Mouse (Mus musculus) adrenal gland (tissue): ENCODE results near the gene a.
"Not testable (repeated sequence)": the region's sequence is repeated elsewhere in the genome, so short reads cannot be mapped to it uniquely, and the experiment has no call there.

Experiments used
- intact Hi-C: fragments of 180-260 bp; cut with DNase I; formaldehyde crosslinking; loops from one replicate; pipeline ENCODE4 v1.15.1; 2025

Gene a

DNA sequence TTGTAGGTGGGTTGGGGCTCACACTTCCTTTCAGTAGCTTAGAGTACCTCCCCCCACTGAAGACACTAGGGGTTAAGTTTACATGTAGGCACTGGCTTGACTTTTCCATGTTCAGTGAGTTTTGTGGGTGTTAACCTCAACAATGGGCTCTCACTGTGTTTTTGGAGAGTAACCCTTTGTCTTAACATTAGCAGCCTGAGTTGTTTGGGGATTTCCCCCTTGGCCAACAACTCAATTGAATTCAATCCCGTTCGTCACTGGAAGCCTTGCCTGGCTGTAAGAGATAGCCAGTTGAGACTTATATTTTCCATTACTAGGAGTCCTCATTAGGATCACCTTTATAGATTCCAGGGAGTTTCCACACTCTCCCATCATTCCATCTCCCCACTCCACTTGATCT is 45.3 kb downstream of the a start:
- intact Hi-C loops = no loop called here

DNA sequence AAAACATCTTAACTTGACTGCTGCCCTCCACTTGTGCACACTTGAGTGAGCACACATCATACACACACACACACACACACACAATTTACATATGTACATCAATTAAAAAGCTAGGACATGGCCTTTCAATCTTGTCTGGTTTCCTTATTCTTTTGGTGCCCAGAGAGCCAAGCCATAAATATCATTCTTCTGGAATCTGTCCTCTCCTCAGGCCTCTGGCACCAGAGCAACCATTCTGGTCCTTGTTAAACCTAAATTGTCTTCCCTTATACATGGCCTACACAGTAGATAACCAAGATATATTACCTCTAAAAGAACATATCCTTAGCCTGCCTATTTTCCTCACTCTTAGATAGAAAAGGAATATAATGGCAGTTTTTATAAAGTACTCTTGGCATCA is 56.9 kb downstream of the a start:
- intact Hi-C loops = no loop called here

DNA sequence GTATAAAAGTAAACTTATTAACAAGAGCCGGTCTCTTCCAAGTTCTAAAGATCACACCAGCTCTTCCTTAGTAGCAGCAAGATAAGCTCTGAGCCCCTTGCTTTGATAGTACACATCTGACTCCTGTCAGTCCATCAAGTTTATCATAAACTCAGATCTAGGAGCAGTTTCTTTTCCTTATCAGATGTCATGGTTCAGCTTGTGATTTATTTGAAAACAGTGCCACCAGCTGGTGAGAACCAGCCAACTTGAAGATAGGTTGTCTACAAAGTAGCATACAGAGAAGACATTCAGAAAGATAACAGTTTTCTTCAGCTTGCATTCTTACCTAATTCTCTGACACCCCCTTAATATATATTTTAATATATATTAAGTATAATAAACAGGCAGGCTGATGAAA is 64.2 kb downstream of the a start:
- intact Hi-C loops = loop anchor here (2.0 to 5.0 kb wide), 2 partner anchors 58 to 153 kb away; no protein-coding TSS in a partner anchor

DNA sequence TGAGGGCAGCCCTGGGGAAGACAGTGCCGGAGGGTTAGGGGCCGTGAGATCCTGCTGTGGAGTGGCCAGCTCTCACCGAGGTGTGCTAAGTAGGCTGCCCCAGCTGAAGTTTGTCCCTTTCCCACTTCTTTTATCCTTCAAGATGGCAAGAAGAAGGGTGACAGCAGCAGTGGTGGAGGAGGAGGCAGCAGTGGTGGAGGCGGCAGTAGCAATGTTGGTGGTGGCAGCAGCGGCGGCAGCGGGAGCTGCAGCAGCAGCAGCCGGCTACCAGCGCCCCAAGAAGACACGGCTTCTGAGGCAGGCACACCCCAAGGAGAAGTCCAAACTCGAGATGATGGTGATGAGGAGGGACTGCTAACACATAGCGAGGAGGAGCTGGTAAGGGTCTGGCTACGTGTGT is 72.5 kb downstream of the a start:
- intact Hi-C loops = no loop called here

DNA sequence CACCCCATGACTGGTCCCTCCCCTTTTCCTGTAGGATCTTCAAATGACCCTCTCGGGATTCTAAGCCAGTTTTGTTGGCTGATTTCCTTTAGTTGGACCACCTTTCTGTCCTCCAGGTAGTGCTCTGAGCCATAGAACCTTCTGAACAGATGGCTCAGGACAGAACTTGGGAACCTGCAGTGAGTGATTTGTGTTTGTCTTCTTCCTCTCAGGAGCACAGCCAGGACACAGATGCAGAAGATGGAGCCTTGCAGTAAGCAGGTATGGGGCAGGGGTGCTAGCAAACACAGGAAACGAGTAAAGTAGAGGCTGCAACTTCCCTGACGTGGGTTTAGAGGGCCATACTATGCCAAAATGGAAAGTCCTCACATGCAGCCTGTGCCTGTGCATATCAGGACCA is 74.5 kb downstream of the a start:
- intact Hi-C loops = no loop called here

DNA sequence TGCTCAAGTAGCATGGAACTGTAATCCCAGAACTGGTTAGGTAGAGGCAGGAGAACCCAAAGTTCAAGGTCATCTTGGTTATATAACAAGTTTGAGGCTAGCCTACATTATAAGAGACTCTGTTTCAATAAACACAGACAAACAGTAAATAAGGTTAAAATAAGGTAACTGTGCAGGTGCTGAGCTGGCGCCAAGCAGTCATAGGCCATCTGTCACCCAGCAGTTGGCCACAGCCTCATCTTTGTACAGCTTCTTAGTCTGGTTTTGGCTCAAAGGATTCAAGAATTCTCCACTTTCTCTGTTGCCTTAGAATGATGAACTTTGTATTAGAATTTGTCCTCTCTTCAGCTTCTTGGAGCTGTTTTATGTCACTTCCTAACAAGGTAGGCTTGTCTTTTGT is 76.9 kb downstream of the a start:
- intact Hi-C loops = no loop called here

DNA sequence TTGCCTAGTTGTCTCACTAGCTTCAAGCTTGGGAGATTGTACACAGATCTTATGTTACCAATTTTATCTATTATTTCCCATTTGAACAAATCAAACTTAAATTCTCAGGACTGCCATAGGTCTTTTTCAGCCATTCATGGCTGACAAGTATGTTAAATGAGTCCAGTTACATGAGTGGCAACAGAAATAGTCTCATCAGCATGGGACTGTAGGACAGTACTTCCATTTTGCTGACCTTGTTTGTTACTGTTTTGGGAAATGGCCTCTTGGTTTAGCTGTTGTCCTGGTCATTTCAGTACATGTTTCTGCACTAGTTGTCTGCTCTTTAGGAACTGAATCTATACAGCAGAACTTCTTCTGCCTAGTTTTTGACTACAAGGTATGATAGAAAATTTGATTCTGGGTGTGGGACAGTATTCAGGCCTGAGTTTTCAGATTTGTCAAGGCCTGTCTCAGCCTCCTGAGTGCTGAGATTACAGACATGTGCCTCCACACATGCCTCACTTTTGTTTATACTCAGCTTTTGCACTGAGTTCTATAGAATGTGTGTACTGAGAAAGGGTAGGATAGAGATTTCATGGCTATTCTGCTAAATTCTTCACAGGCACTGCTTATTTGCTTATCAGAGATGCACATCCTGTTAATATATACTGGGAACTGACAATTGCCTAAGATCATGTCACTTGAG is 78.9 kb downstream of the a start:
- intact Hi-C loops = no loop called here

DNA sequence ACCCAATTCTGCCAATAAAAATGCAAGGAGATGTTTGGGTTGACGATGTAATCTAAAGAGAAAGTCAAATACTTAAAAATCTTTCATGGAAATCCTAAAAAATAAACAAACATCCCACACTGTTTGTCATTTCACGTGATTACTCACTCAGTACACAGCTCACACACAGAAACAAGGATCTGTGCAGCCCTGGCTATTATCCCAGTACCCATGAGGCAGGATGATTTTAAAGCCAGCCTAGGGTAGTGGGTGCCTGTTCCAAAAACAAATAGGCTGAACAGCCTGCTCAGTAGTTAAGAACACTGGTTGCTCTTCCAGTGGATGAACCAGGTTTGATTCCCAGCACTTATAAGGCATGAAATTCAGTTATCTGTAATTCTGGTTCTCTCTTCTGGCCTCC is 85.4 kb downstream of the a start:
- intact Hi-C loops = no loop called here

DNA sequence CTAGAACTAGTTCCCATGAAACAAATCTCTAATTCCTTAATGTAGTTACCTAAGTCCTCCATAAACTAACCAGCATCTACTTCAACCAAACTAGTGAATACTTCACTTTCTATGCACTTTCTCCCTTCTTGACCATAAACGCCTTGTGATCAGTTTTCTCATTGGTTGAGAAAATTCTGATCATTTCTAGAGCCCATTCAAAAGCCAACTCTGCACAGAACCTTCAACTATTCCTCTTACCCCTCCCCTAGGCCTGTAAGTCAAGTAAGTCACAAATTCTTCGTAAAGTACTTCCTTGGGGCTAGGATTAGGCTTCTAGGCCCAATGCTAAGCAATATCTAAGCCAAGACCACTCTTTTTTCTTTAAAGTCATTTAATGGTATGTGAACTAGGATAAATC is 100.4 kb downstream of the a start:
- intact Hi-C loops = no loop called here

DNA sequence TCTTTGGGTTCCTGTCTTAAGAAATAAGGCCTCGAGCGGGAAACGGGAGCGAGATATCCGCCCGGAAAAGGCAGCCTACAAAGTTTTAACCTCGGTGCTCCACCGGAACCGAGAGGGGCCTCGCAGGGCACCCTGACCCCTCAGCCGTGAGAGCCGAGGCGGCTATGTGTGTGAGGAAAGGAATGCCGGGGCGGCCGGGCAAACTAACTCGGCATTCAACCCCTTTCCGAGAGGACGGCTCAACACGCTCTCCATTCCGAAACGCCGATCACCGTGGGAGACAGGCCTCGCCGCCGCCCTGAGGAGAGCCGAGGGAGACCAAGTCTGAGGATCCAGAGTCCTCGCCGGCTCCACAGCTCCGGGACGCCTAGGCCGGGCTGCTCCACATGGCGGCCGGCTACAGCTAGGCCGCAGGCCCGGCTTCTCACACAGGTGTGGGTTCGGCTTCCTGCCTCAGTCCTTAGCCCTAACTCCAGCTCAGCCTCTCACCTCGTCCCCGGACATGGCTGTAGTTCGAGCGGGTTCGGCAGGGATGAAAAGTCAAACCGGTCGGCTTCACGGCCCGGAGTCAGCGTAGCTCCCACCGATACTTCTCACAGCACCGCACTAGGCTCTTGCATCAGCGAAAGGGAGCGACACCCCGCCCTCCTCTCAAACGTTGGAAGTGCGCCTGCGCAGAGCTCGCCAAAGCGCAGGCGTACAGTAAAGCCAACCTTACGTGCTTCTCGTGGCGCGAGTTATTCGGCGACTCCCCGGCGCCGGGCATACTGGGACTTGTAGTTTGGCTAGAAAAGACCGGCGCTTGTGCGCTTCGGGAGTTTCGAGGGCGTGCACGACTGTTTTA is 101.2 kb downstream of the a start, which contains the start of gene Eif2s2:
TSS of gene Eif2s2 (minus strand) at position 735 of the 844 bp plus-strand sequence.
- intact Hi-C loops = no loop called here

DNA sequence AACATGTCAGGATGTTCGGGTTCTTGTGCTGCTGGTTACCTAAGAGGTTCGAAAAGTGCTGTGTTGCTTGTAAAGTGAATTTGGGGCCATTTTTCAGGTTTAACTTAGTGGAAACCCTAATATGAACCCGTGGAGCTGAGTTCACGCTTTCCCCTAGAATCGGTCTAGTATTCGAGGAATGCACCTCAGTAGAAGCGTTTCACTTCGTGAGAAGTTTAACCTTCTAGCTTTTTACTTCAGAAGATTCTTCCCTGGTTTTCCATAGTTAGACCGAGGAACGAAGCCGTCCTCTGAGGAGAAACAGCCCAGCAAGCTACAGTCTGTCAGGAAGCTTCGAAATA is 101.8 kb downstream of the a start:
- intact Hi-C loops = no loop called here

DNA sequence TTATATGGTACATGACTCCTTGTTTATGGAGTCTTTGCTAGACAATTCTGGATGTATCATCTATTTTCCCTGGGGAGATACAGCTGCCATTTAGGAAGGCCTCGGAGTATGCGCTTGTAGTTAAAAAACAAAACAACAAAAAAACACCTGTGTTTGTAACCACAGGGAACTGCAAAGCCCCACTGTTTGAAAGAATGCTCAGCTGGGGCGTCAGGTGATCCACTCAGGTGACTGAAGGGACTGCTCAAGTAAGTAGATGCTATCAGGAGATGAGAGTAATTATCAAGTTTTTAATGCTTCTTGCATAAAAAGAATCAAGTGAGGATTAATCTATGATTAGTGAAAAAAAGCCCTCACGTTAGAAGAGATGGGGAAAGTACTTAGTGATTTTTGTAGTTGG is 102.3 kb downstream of the a start:
- intact Hi-C loops = no loop called here

DNA sequence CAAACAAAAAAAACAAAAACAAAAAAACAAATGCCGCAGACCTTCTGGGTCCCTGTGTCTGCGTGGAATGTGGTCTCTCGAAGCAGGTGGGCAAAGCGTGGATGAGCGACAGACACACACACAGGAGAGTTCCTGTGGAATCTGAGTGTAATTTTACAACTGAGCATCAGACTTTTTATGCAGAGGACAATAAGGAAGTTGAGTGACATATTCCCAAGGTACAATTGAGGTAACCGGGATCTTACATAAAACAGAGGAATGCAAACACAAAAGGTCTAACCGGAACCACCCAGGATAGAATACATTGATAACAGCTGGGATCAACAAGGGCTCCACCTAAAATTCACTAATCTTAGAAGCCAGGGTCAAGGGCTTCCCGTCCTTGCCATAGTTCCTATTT is 107.8 kb downstream of the a start:
- intact Hi-C loops = not testable (repeated sequence)

DNA sequence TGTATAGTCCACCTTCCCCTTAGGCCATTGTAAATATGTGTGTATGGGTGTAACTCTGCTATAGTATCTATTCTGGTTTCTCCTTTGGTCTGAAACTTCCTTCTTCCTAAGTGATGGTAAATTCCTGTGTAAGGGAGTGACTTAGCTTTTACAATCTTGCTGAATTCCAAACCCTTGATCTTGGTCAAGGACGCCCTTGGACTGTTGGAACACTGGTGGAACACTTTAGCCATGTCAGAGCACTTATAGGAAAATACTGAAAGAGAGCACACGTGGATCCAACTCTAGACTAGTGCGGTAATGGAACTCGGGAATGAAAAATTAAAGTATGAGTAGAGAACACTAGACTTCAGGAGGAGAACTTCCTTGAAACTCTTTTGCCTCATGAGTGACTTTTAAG is 108.2 kb downstream of the a start:
- intact Hi-C loops = not testable (repeated sequence)

DNA sequence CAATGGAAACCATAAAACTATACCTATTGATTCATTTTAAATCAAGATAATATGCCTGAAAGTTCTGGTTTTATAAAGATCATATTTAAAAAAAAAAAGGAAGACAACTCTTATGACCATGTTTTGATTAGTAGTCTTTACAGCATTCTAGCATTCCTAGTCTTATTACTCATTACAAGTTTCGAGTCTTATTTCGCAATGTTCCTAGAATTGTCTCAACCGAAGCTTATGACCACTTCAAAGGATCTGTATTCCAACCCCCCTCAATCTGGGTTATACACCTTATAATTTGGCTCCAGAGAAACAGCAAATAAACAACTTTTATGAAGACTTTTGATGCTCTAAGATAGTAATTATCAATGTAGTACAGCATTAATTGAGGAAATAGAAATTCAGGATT is 110.9 kb downstream of the a start:
- intact Hi-C loops = no loop called here

DNA sequence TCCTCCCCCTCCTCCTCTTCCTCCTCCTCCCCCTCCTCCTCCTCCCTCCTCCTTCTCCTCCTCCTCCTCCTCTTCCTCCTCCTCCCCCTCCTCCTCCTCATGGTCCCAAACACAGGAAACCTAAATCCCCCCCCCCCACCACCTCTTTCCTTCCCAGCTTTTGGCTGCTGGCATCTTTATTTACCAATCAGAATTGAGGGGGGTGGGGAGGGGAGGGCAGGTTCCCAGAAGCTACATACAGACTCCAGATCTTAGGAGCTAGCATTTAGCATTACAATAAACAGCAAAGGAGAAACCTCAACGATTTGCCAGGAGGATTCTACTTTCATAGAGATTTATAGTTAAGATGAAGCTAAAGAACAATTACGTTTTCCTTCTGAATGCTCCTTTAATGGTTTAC is 114.6 kb downstream of the a start:
- intact Hi-C loops = no loop called here

DNA sequence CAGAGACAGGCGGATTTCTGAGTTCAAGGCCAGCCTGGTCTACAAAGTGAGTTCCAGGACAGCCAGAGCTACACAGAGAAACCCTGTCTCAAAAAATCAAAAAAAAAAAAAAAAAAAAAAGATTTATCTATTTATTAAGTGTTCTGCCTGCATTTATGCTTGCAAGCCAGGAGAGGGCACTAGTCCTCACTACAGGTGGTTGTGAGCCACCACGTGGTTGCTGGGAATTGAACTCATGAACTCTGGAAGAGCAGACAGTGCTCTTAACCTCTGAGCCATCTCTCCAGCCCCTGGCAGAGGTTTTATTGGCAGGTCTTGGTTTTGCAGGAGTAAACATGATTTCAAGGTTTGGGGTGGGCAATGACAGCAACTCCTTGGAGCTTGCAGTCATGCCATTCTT is 117.0 kb downstream of the a start:
- intact Hi-C loops = not testable (repeated sequence)

DNA sequence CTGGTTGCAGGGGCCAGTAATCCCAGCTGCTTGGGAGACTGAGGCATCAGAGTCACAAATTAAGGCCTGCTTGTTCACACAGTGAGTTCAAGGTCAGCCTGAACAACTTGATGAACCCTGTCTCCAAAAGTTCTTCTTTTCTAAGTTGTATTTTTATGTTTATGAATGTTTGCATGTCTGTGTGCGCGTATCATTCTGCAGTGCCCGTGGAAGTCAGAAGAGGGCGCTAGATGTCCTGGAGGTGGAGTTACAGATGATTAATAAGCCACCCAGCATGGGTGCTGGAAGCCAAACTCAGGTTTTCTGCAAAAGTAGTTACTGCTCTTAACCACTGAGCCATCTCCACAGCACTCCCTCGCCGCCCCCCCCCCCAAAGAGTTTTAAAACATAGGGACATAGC is 118.6 kb downstream of the a start:
- intact Hi-C loops = no loop called here

DNA sequence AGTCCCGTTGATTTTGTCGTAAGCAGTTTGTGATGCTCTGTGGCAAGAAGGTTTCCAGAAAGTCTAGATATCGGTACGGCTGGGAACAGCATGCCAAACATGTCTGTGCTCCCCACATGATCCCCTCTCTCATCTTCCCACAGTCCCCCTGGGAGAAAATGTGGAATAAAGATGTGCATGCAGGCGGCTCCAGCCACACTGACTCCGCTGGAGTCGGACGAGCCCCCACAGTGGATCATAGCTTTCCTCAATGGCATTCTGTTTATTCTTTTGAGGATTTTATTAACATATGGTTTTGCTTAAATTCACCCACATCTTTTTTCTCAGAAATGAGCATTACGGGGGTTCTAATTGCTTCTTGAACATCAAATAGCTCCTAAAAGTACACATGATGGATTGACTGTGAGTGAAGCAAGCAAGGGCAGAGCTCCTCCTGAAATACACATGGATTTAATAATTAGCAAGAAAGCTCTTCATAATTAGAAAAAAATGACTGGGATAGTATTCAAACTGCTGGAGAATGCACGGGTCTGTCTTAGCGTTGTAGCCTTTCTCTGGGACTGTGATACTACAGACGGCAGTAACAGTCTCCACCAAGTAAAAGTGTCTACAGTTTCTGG is 124.8 kb downstream of the a start:
- intact Hi-C loops = no loop called here

DNA sequence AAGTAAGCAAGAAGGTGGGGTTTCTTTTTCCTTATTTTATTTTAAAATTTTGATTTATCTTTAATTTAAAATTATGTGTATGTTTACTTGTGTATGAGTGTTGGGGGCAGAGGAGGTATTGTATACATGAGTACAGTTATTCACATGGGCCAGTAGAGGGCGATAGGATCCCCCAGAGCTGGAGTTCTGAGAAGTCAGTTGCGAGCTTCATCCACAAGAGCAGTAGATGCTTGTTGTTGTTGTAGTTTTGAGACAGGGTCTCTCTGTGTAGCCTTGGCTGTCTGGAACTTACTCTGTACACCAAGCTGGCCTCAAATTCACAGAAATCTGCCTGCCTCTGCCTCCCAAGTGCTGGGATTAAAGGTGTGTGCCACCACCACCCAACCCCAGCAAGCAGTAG is 125.3 kb downstream of the a start:
- intact Hi-C loops = no loop called here

DNA sequence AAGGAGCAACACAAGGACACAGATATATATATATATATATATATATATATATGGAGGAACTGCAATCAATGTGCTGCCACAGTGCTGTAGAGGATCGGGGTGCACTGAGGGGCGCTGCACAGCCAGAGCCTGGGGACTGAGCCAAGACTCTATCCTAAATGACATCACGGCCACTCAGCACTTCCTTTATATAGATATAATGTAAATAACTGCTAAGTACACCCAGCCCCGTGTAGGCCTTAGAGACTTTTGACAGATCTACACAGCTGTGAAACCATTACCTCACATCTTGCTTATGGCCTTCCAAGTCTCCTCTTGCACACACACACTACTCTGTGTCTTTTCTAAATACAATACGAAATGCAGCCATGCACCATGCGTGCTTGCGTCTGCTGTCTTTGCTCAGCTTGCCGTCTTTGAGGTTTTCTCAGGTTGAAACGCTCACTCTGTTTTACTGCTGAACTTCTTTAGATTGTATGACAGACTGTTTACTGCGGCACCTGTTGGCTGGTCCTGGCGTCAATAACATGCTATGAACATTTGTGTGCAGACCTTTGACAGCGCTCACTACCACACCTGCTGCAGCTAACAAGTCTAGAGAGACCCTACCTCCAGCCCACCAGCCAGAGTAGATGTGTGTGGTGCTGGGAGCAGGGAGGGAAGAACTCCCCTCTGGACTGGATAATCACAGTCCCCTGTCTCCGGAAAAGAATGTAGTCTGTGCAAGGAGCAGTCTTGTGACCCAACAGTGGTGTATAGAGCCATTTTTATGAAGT is 126.9 kb downstream of the a start:
- intact Hi-C loops = no loop called here

DNA sequence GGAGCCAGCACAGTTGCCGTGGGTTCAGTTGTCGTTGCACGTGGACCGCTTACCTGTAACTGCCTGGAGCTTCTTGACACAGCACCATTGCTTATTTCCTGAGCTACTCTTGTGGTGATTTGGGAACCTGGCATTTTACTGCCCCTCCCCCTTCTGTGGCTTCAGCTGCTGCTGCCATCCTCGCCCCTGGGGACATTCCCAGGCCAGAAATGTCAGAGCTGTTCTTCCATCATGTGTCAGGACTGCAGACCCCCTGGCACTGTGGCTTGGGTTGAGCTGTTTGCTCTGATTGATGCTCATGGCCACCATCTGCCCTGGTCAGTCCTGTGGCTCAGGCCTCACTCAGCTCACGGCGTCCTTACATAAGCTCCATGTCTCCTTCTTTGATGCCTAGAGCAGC is 129.7 kb downstream of the a start:
- intact Hi-C loops = no loop called here
